9 mouse cellular contexts compared by ENCODE assay signal in genomic region chr7:126778147-126778546, GRCm38 (mm10). TPM values are rescaled to one million over a fixed set of nuclear protein-coding genes. Genes with fewer than 3 reads are reported as not detected.
DNase-seq lines count a peak whose midpoint lies in the region; ATAC-seq and TF ChIP-seq lines count a peak whose summit lies in the region.
"Had no signal": no experiment of that assay in that cellular context is flagged by ENCODE, and none has a peak within 500 bp of the region (broad histone marks: within the 10 kb centered on the region; RNA-seq: fewer than 3 reads in every experiment).

No protein-coding gene starts in this region.

- dilution Hi-C loops in CH12.LX (cut with MboI; ENCODE audit: extremely low pct_ligation_motif_present, extremely low pct_unique_long_range_greater_than_20kb, low sequenced_read_pairs) = no loop called here

- peaks cover 2% of the 10 kb centered on the region; the same call in 1 of the 2 replicates for H3K79me2 ChIP-seq in CH12.LX (replicated peaks; ENCODE audit: control insufficient read depth, extremely low read depth, insufficient read depth, poor library complexity, severe bottlenecking)

- 83% methylated on average over 3 of the region's 3 CpGs for WGBS in forebrain, embryonic 16.5 days
- 90% methylated on average over 3 of the region's 3 CpGs for WGBS in liver, embryonic 14.5 days (ENCODE audit: insufficient replicate concordance)

- intact Hi-C loops in gastrocnemius, postnatal 14 days (cut with DNase I; ENCODE audit: low total_unique reads) = no loop called here

- no peak for TF ChIP-seq EP300 in CH12.LX (IDR thresholded peaks at IDR 0.05; ENCODE audit: low read length)
- no peak for TF ChIP-seq EP300 in liver, embryonic 14.5 days (IDR thresholded peaks at IDR 0.05; ENCODE audit: low read depth)

- no peaks in the 10 kb centered on the region for H3K27me3 ChIP-seq in CH12.LX (replicated peaks)
- H3K27me3 ChIP-seq in forebrain, embryonic 16.5 days (replicated peaks; ENCODE audit: control insufficient read depth, insufficient read depth, low read length) = no peaks in the 10 kb centered on the region
- no peaks in the 10 kb centered on the region for H3K27me3 ChIP-seq in liver, embryonic 14.5 days (ENCODE audit: control insufficient read depth, insufficient read depth, low read length)

- no peak for TF ChIP-seq POLR2A in CH12.LX (IDR thresholded peaks at IDR 0.05; ENCODE audit: low read depth, low read length)

- H3K9me3 ChIP-seq in CH12.LX (replicated peaks; ENCODE audit: low read length) = peaks cover 5% of the 10 kb centered on the region
- no peaks in the 10 kb centered on the region for H3K9me3 ChIP-seq in forebrain, embryonic 16.5 days (ENCODE audit: control insufficient read depth, low read length)
- H3K9me3 ChIP-seq in liver, embryonic 14.5 days (ENCODE audit: control insufficient read depth, low read length) = no peaks in the 10 kb centered on the region

- H3K27ac ChIP-seq in CH12.LX (ENCODE audit: insufficient read depth, low read depth) = no peak overlapping the region
- peak overlapping the region; percentile 31; the same call in 1 of the 2 replicates for H3K27ac ChIP-seq in forebrain, embryonic 16.5 days (ENCODE audit: low read length)
- peak overlapping the region; percentile 85; the same call in 1 of the 2 replicates for H3K27ac ChIP-seq in liver, embryonic 14.5 days

- DNase-seq in heart, adult 11 months = peak; percentile 95
- no peak for DNase-seq in heart, postnatal 4 days
- DNase-seq in CH12.LX (ENCODE audit: extremely low read depth) = no peak
- no peak for DNase-seq in liver, embryonic 14.5 days (ENCODE audit: low read depth in 3 of 3, low spot score in 3 of 3)
- no peak for DNase-seq in gastrocnemius, adult 18-20 months (ENCODE audit: low spot score)
- no peak for DNase-seq in thymus, postnatal 0 days (ENCODE audit: low spot score)
- DNase-seq in gastrocnemius, postnatal 14 days = no peak
- DNase-seq: right cerebral cortex, postnatal 4 days had no signal

- H3K9ac ChIP-seq in CH12.LX (ENCODE audit: insufficient read depth, low read depth) = peak overlapping the region; percentile 100
- no peak overlapping the region for H3K9ac ChIP-seq in forebrain, embryonic 16.5 days (replicated peaks; ENCODE audit: low read depth, low read length)
- H3K9ac ChIP-seq in liver, embryonic 14.5 days (replicated peaks) = peak overlapping the region; percentile 97; the same call in 1 of the 2 replicates

- H3K4me2 ChIP-seq in CH12.LX (ENCODE audit: insufficient read depth, low read depth, poor library complexity, severe bottlenecking) = peak overlapping the region; percentile 62
- peak overlapping the region; percentile 86 for H3K4me2 ChIP-seq in forebrain, embryonic 16.5 days (ENCODE audit: low read length)
- H3K4me2 ChIP-seq in liver, embryonic 14.5 days (ENCODE audit: low read depth) = peak overlapping the region; percentile 92

- H3K4me1 ChIP-seq in CH12.LX (ENCODE audit: control insufficient read depth in 1 of 2, insufficient read depth in 2 of 2) = peaks cover 14 to 83% of the 10 kb centered on the region in 2 experiments
- peaks cover 46% of the 10 kb centered on the region for H3K4me1 ChIP-seq in forebrain, embryonic 16.5 days (replicated peaks; ENCODE audit: control insufficient read depth, insufficient read depth, low read length)
- H3K4me1 ChIP-seq in liver, embryonic 14.5 days (replicated peaks; ENCODE audit: control insufficient read depth in 2 of 2, insufficient read depth in 2 of 2, low read length in 1 of 2) = peaks cover 7 to 29% of the 10 kb centered on the region in 2 experiments

- in situ Hi-C loops in CH12.LX (cut with MboI; ENCODE audit: low pct_ligation_motif_present, low pct_unique_long_range_greater_than_20kb, low sequenced_read_pairs) = no loop called here

- no peak for TF ChIP-seq RAD21 in CH12.LX (IDR thresholded peaks at IDR 0.05; ENCODE audit: low read depth, low read length)

- peak overlapping the region; percentile 70 to 89 (median 77) for H3K4me3 ChIP-seq in CH12.LX (replicated peaks in 1 of 3; ENCODE audit: low read depth in 2 of 3, low read length in 2 of 3, poor library complexity in 1 of 3)
- H3K4me3 ChIP-seq in forebrain, embryonic 16.5 days (replicated peaks; ENCODE audit: low read length) = no peak overlapping the region
- peak overlapping the region; percentile 78 to 87; a peak in 3 of 4 replicates for H3K4me3 ChIP-seq in liver, embryonic 14.5 days (ENCODE audit: insufficient read depth in 1 of 2, low read depth in 2 of 2, low read length in 2 of 2)

- TF ChIP-seq CTCF in CH12.LX (conservative IDR thresholded peaks at IDR 0.05 in 1 of 2, IDR thresholded peaks at IDR 0.05 in 1 of 2; ENCODE audit: low read depth in 2 of 2, low read length in 2 of 2) = no peak
- no peak for TF ChIP-seq CTCF in liver, embryonic 14.5 days (IDR thresholded peaks at IDR 0.05; ENCODE audit: low read depth)

- H3K36me3 ChIP-seq in CH12.LX (replicated peaks in 1 of 2; ENCODE audit: control insufficient read depth in 1 of 2, insufficient read depth in 1 of 2, low read length in 1 of 2) = peaks cover 42 to 61% of the 10 kb centered on the region in 2 experiments
- no peaks in the 10 kb centered on the region for H3K36me3 ChIP-seq in forebrain, embryonic 16.5 days (ENCODE audit: control insufficient read depth, insufficient read depth)
- H3K36me3 ChIP-seq in liver, embryonic 14.5 days (replicated peaks; ENCODE audit: control insufficient read depth, insufficient read depth, low read depth) = peaks cover 7% of the 10 kb centered on the region

- ATAC-seq in forebrain, embryonic 16.5 days = no peak
- no peak for ATAC-seq in liver, embryonic 14.5 days (ENCODE audit: insufficient read depth)

TF ChIP-seq in CH12.LX, 34 proteins besides CTCF, POLR2A, EP300 and RAD21:
- no peak for TF ChIP-seq JUN (IDR thresholded peaks at IDR 0.05; ENCODE audit: insufficient read depth, low read depth, low read length)
TF ChIP-seq in CH12.LX: peak in this region for 0.

RNA-seq across cellular contexts. Expression of gene Ypel3, which starts 1.4 kb away (rescaled TPM):
- total RNA-seq in heart, postnatal 4 days (2021) = 10 to 100 TPM; 31.8 to 34.0 TPM
- total RNA-seq in CH12.LX (2012; rRNA removed) = 13.9 and 38.9 TPM in 2 replicates
- 26.0 and 33.9 TPM in 2 replicates for total RNA-seq in CH12.LX (2014; rRNA removed)
- polyA plus RNA-seq in CH12.LX (2012; ENCODE audit: insufficient read length, low read depth) = 40.5 and 44.0 TPM in 2 replicates
- polyA plus RNA-seq in forebrain, embryonic 16.5 days (2015; fragmentation: Nextera tagmentation; extraction: Ambion mirVana) = 199 and 202 TPM in 2 replicates
- 69.9 and 74.2 TPM in 2 replicates for polyA plus RNA-seq in liver, embryonic 14.5 days (2012; rRNA removed)
- 76.0 and 83.3 TPM in 2 replicates for polyA plus RNA-seq in liver, embryonic 14.5 days (2014; fragmentation: Nextera tagmentation; extraction: Ambion mirVana)
- 100 to 1,000 TPM in 1 of 2 experiments, 10 to 100 TPM in 1; 84.9 to 101 TPM for total RNA-seq in gastrocnemius, adult 18-20 months (2021)
- 153 and 180 TPM in 2 replicates for polyA plus RNA-seq in thymus, postnatal 0 days (2015; fragmentation: Nextera tagmentation; extraction: Ambion mirVana)
- 10 to 100 TPM; 52.4 to 64.9 TPM for total RNA-seq in gastrocnemius, postnatal 14 days (2021)

RNA-seq across cellular contexts. Expression of gene Tbx6, which starts 3.1 kb away (rescaled TPM):
- total RNA-seq in heart, postnatal 4 days (2021) = under 1 TPM in 1 of 2 experiments, not detected in 1; 0.26 TPM
- total RNA-seq in CH12.LX (2012; rRNA removed) = 15.2 and 15.8 TPM in 2 replicates
- 12.3 and 12.8 TPM in 2 replicates for total RNA-seq in CH12.LX (2014; rRNA removed)
- 29.2 and 31.5 TPM in 2 replicates for polyA plus RNA-seq in CH12.LX (2012; ENCODE audit: insufficient read length, low read depth)
- 0.73 and 0.86 TPM in 2 replicates for polyA plus RNA-seq in forebrain, embryonic 16.5 days (2015; fragmentation: Nextera tagmentation; extraction: Ambion mirVana)
- polyA plus RNA-seq in liver, embryonic 14.5 days (2012; rRNA removed) = 1.3 and 1.5 TPM in 2 replicates
- 0.43 and 0.47 TPM in 2 replicates for polyA plus RNA-seq in liver, embryonic 14.5 days (2014; fragmentation: Nextera tagmentation; extraction: Ambion mirVana)
- total RNA-seq in gastrocnemius, adult 18-20 months (2021) = under 1 TPM; 0.52 to 0.59 TPM
- polyA plus RNA-seq in thymus, postnatal 0 days (2015; fragmentation: Nextera tagmentation; extraction: Ambion mirVana) = 0.28 and 0.48 TPM in 2 replicates
- under 1 TPM; 0.31 to 0.55 TPM for total RNA-seq in gastrocnemius, postnatal 14 days (2021)

RNA-seq across cellular contexts. Expression of gene Gdpd3, which starts 12.0 kb away (rescaled TPM):
- total RNA-seq in heart, postnatal 4 days (2021) = 1 to 10 TPM; 3.7 to 4.2 TPM
- 1.0 and 1.5 TPM in 2 replicates for total RNA-seq in CH12.LX (2012; rRNA removed)
- total RNA-seq in CH12.LX (2014; rRNA removed) = 0.63 and 1.3 TPM in 2 replicates
- 1.6 and 2.2 TPM in 2 replicates for polyA plus RNA-seq in CH12.LX (2012; ENCODE audit: insufficient read length, low read depth)
- 1.3 and 2.6 TPM in 2 replicates for polyA plus RNA-seq in forebrain, embryonic 16.5 days (2015; fragmentation: Nextera tagmentation; extraction: Ambion mirVana)
- polyA plus RNA-seq in liver, embryonic 14.5 days (2012; rRNA removed) = 1.3 and 2.0 TPM in 2 replicates
- 0.27 and 0.59 TPM in 2 replicates for polyA plus RNA-seq in liver, embryonic 14.5 days (2014; fragmentation: Nextera tagmentation; extraction: Ambion mirVana)
- total RNA-seq in gastrocnemius, adult 18-20 months (2021) = under 1 TPM in 1 of 2 experiments, not detected in 1; 0.46 TPM
- polyA plus RNA-seq in thymus, postnatal 0 days (2015; fragmentation: Nextera tagmentation; extraction: Ambion mirVana) = 1.6 TPM in 2 replicates
- total RNA-seq in gastrocnemius, postnatal 14 days (2021) = 1 to 10 TPM in 1 of 2 experiments, under 1 TPM in 1; 0.92 to 1.8 TPM

RNA-seq across cellular contexts. Expression of gene Ppp4c, which starts 14.1 kb away (rescaled TPM):
- total RNA-seq in heart, postnatal 4 days (2021) = 10 to 100 TPM; 67.6 to 76.6 TPM
- total RNA-seq in CH12.LX (2012; rRNA removed) (201 and 213 TPM in 2 replicates), CH12.LX (2014; rRNA removed) (175 and 195 TPM in 2 replicates)
- 161 and 168 TPM in 2 replicates for polyA plus RNA-seq in CH12.LX (2012; ENCODE audit: insufficient read length, low read depth)
- 196 and 202 TPM in 2 replicates for polyA plus RNA-seq in forebrain, embryonic 16.5 days (2015; fragmentation: Nextera tagmentation; extraction: Ambion mirVana)
- polyA plus RNA-seq in liver, embryonic 14.5 days (2012; rRNA removed) = 81.8 and 83.2 TPM in 2 replicates
- 105 and 117 TPM in 2 replicates for polyA plus RNA-seq in liver, embryonic 14.5 days (2014; fragmentation: Nextera tagmentation; extraction: Ambion mirVana)
- 10 to 100 TPM; 20.5 TPM for total RNA-seq in gastrocnemius, adult 18-20 months (2021)
- 306 TPM in 2 replicates for polyA plus RNA-seq in thymus, postnatal 0 days (2015; fragmentation: Nextera tagmentation; extraction: Ambion mirVana)
- 10 to 100 TPM; 28.0 to 33.6 TPM for total RNA-seq in gastrocnemius, postnatal 14 days (2021)

RNA-seq across cellular contexts. Expression of gene Mapk3, which starts 18.7 kb away (rescaled TPM):
- 10 to 100 TPM; 80.3 to 90.9 TPM for total RNA-seq in heart, postnatal 4 days (2021)
- total RNA-seq in CH12.LX (2012; rRNA removed) (13.2 and 25.3 TPM in 2 replicates), CH12.LX (2014; rRNA removed) (20.3 and 22.4 TPM in 2 replicates)
- polyA plus RNA-seq in CH12.LX (2012; ENCODE audit: insufficient read length, low read depth) = 38.9 and 48.5 TPM in 2 replicates
- polyA plus RNA-seq in forebrain, embryonic 16.5 days (2015; fragmentation: Nextera tagmentation; extraction: Ambion mirVana) = 98.2 and 100.0 TPM in 2 replicates
- polyA plus RNA-seq in liver, embryonic 14.5 days (2012; rRNA removed) = 35.9 and 39.8 TPM in 2 replicates
- polyA plus RNA-seq in liver, embryonic 14.5 days (2014; fragmentation: Nextera tagmentation; extraction: Ambion mirVana) = 14.4 and 15.5 TPM in 2 replicates
- 10 to 100 TPM; 16.2 to 20.7 TPM for total RNA-seq in gastrocnemius, adult 18-20 months (2021)
- 35.6 and 37.4 TPM in 2 replicates for polyA plus RNA-seq in thymus, postnatal 0 days (2015; fragmentation: Nextera tagmentation; extraction: Ambion mirVana)
- total RNA-seq in gastrocnemius, postnatal 14 days (2021) = 10 to 100 TPM; 35.0 to 40.0 TPM

Comparison
In these comparisons a context has a peak if more than half of its experiments do, and no peak if none do; other contexts are left out.
1. RNA of gene Tbx6, which starts 3.1 kb away (total RNA-seq): 12.3 to 15.8 TPM in CH12.LX; 0.52 to 0.59 TPM in gastrocnemius, adult 18-20 months, 0.31 to 0.55 TPM in gastrocnemius, postnatal 14 days and 0.26 TPM in heart, postnatal 4 days; every median in the first group is over 4 times any median in the second.
2. Peak in every context shown above with its lines, with median percentiles within 50 percentile points of each other: H3K4me2 ChIP-seq.